Mouse (Mus musculus) B cell, adult 62 days (primary cell): ENCODE results near the gene Nae1. TPM values are rescaled to one million over a fixed set of nuclear protein-coding genes. Genes with fewer than 3 reads are reported as not detected.

Experiments used
- total RNA-seq: library from RNA; stranded (reverse); gene quantifications from 4 replicates; pipeline ENCODE4 v1.2.4, GENCODE M21; 2023

Nae1 gene
- 40.8 to 47.9 TPM (median 44.3 TPM) in 4 replicates for total RNA-seq

DNA sequence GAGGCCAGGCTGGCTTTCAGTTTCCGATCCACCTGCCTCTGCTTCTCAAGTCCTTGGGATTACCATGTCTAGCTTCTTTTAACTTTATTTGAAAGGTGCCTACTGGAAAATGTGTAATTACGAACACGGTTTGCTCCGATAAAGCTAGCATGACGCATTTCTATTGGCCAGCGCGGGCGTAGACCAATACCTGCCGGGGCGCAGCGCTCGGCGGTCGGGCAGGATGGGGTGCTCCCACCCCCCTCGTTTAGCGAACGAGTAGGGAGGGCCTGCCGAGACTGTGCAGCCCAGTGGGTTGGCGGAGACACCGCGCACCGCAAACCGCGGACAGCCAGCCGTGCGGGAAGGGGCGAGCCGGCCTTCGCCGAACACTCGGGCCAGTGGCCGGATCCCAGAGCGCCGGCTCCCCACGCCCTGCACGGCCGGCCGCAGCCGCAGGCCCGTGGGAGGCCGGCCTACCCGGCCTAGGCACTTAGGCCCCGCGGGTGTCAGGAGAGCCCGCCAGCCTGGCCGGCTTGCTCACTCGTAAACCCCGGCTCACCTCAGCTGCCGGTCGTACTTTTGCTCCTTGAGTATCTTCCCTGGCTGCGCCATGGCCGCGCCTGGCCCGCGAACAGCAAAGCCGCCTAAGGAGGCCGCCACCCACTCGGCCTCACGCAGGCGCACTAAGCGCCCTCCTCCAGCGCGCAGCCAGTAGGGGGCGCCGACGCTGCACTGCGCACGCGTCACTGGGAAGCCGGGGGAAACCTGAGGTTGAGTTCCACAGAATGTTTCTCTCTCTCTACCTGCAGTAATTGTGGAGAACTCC lies at the start of gene Nae1, which contains the start of gene Car7:
Nae1 (minus strand) TSS at position 667 of the 808 bp plus-strand sequence.
Car7 (plus strand) TSS at position 719 of the 808 bp plus-strand sequence.

GRCm38 (mm10) chr8:104509061-104510006 lies 25.1 kb downstream of the Nae1 start, which contains the start of gene Terb1:
Gene Terb1, minus strand, starts transcription at chr8:104509910.

Other genes starting within 250 kb of the Nae1 start
- gene Cmtm2a, start 241.5 kb downstream of the Nae1 start, total RNA-seq: not detected in 4 replicates
- not detected in 4 replicates for gene Gm45711, start 224.6 kb downstream of the Nae1 start, total RNA-seq
- gene Cmtm1, start 224.5 kb downstream of the Nae1 start, total RNA-seq: not detected in 4 replicates
- gene Gm11020, start 213.1 kb downstream of the Nae1 start, total RNA-seq: not detected in 4 replicates
- not detected in 4 replicates for gene Cmtm2b, start 212.4 kb downstream of the Nae1 start, total RNA-seq
- gene Cmtm3, start 195.2 kb downstream of the Nae1 start, total RNA-seq: 13.0 to 18.3 TPM (median 15.5 TPM) in 4 replicates
- 0.77 to 0.94 TPM (median 0.84 TPM) in 4 replicates for gene Cmtm4, start 138.8 kb downstream of the Nae1 start, total RNA-seq
- 63.0 to 107 TPM (median 77.6 TPM) in 4 replicates for gene Dync1li2, start 91.6 kb downstream of the Nae1 start, total RNA-seq
- gene Terb1, start 24.7 kb downstream of the Nae1 start, total RNA-seq: 3.6 to 4.5 TPM (median 3.7 TPM) in 4 replicates
- 0.64 to 2.0 TPM (median 1.8 TPM) in 4 replicates for gene Car7, start 52 bp upstream of the Nae1 start, total RNA-seq
- gene Pdp2, start 56.8 kb upstream of the Nae1 start, total RNA-seq: 9.9 to 10.4 TPM (median 10.1 TPM) in 4 replicates
- gene Cdh16, start 89.8 kb upstream of the Nae1 start, total RNA-seq: not detected in 4 replicates
- 29.3 to 40.7 TPM (median 34.1 TPM) in 4 replicates for gene Rrad, start 96.7 kb upstream of the Nae1 start, total RNA-seq
- 23.2 to 31.8 TPM (median 30.3 TPM) in 4 replicates for gene Ciao2b, start 107.3 kb upstream of the Nae1 start, total RNA-seq
- gene Ces2a, start 199.4 kb upstream of the Nae1 start, total RNA-seq: not detected in 4 replicates